Mouse (Mus musculus) limb, embryonic 14.5 days (tissue): ENCODE measurements at regions not wholly inside any gene's neighbourhood (a gene's known extent, or its start where the extent isn't known, plus 50 kb on each side); places are given as distances from the start of the nearest gene placed in this dataset.
A peak's percentile ranks its signal among the peaks of the same experiment; 100 is the strongest.

Experiments used
- ATAC-seq: fragments of 200-750 bp; cut with Nextera tagmentation; 2 replicates; pipeline ENCODE4 v1.8.0; 2017; ENCODE audit warnings: low read depth, moderate number of reproducible peaks, moderate TSS enrichment; ENCODE audit not compliant: low FRiP score
- DNase-seq: peaks from one replicate; pipeline ENCODE4 v3.0.0-alpha.2; 2015; ENCODE audit warnings: low spot score
- H3K27ac ChIP-seq: fragments of 300-500 bp; sonication (generic); replicated peaks from 2 replicates; pipeline ENCODE4 v1.5.1; 2014; ENCODE audit warnings: low read depth, mild to moderate bottlenecking, low read length, moderate library complexity, mixed read lengths
- H3K27me3 ChIP-seq: fragments of 300-500 bp; sonication (generic); 2 replicates; pipeline ENCODE4 v1.6.1; 2014; ENCODE audit warnings: low read length, mixed read lengths; ENCODE audit not compliant: control insufficient read depth, insufficient read depth
- H3K36me3 ChIP-seq: fragments of 300-500 bp; sonication (generic); 2 replicates; pipeline ENCODE4 v1.6.1; 2014; ENCODE audit warnings: mild to moderate bottlenecking, low read length, moderate library complexity, mixed read lengths; ENCODE audit not compliant: control insufficient read depth, insufficient read depth
- H3K4me1 ChIP-seq: fragments of 300-500 bp; sonication (generic); 2 replicates; pipeline ENCODE4 v1.6.1; 2014; ENCODE audit warnings: antibody characterized with exemption, low read length, mixed read lengths; ENCODE audit not compliant: control insufficient read depth, insufficient read depth
- H3K4me2 ChIP-seq: fragments of 300-500 bp; sonication (generic); replicated peaks from 2 replicates; pipeline ENCODE4 v1.6.1; 2014; ENCODE audit warnings: low read depth, mild to moderate bottlenecking, low read length, moderate library complexity; ENCODE audit not compliant: severe bottlenecking
- H3K4me3 ChIP-seq: fragments of 300-500 bp; sonication (generic); replicated peaks from 2 replicates; pipeline ENCODE4 v1.5.1; 2014; ENCODE audit warnings: low read length
- H3K9ac ChIP-seq: fragments of 300-500 bp; sonication (generic); 2 replicates; pipeline ENCODE4 v1.6.1; 2014; ENCODE audit warnings: mild to moderate bottlenecking, low read depth, low read length, moderate library complexity; ENCODE audit not compliant: severe bottlenecking
- H3K9me3 ChIP-seq: fragments of 300-500 bp; sonication (generic); 2 replicates; pipeline ENCODE4 v1.6.1; 2016; ENCODE audit warnings: low read length; ENCODE audit not compliant: control insufficient read depth
- POLR2A ChIP-seq: fragments of 200-500 bp; IDR thresholded peaks from 2 replicates; pipeline ENCODE4 v1.8.0; 2012; ENCODE audit warnings: inconsistent platforms, mild to moderate bottlenecking, moderate library complexity, borderline replicate concordance; ENCODE audit not compliant: insufficient read depth, insufficient read length; ENCODE audit errors: extremely low read depth
- WGBS: fragments of 180-500 bp; shearing (Covaris S2); extraction: QIAGEN DNeasy Blood & Tissue Kit; methylation state at CpG from one replicate; pipeline ENCODE4 v1.1.7; 2014; 5-methylcytosine and 5-hydroxymethylcytosine counted together

DNA sequence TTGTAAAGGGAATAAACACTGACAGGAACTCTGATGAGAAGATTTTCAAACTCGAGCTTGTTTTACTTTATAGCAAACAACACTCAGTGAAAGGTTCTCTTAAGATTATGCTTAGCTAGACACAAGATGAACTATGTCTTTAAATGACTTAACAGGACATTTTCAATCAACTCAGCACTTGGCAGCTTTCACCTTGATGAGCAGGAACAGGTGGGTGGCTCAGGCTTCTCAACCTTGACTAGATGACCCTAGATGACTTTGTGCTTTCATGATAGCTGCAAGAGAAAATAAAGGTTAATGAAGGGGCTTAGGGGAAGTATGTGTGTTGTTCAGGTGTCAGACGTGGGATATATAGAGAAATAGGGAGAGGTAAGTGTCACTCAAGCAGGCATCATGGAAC lies 728.1 kb upstream of the 4930444P10Rik start:
- Histone ChIP-seq H3K9ac (no peak overlapping the region), H3K27me3 (no peaks in the 10 kb centered on the region), H3K4me2 (no peak overlapping the region), H3K4me3 (no peak overlapping the region), H3K27ac (no peak overlapping the region), H3K4me1 (no peaks in the 10 kb centered on the region), H3K9me3 (no peaks in the 10 kb centered on the region), H3K36me3 (no peaks in the 10 kb centered on the region)
- ATAC-seq (no peak), DNase-seq (no peak)
- no peak for TF ChIP-seq POLR2A
- WGBS: 71% methylated on average over 2 of the region's 2 CpGs

DNA sequence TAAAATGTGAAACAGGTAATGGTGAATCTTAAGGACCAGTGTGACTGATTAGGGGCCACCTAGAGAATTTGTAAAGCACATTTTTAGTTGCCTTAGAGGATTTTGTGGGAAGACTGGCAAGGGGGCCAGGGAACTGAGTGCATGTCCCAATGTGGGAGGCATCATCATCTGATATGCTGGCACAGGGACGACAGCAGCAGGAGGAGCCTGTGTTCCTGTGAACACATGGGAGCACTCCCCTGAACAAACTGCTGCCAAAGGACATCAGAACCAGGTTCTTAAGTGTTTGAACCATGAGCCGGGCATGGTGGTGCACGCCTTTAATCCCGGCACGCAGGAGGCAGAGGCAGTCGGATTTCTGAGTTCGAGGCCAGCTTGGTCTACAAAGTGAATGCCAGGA lies 723.4 kb upstream of the 4930444P10Rik start:
- Histone ChIP-seq H3K4me1 (no peaks in the 10 kb centered on the region), H3K9ac (no peak overlapping the region), H3K27me3 (no peaks in the 10 kb centered on the region), H3K4me2 (no peak overlapping the region), H3K4me3 (no peak overlapping the region), H3K9me3 (no peaks in the 10 kb centered on the region), H3K27ac (no peak overlapping the region), H3K36me3 (no peaks in the 10 kb centered on the region)
- WGBS: 90% methylated on average over 7 of the region's 7 CpGs
- ATAC-seq (no peak), DNase-seq (no peak)
- no peak for TF ChIP-seq POLR2A

DNA sequence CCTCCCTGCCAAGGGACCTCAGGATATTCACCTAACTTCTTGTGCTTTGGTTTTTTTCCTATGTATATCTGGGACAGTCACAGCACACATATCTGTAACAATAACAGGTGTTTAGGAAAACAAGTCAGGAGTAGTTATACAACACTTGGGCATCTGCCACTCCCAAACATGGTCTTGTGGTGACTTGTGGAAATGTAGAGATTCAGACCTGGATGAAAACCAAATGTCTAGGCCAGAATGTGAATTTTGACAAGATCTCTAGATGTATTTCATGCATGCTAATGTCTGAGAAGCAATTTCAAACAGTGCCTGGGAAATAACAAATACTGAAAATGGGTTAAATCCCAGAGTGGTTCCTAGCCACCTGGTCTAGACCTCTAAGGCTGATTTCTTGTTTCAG lies 722.6 kb upstream of the 4930444P10Rik start:
- ATAC-seq: no peak
- no peak overlapping the region for H3K4me3 ChIP-seq
- no peaks in the 10 kb centered on the region for H3K36me3 ChIP-seq
- H3K27me3 ChIP-seq: no peaks in the 10 kb centered on the region
- no peak for DNase-seq
- no peak overlapping the region for H3K9ac ChIP-seq
- no peak overlapping the region for H3K4me2 ChIP-seq
- no peaks in the 10 kb centered on the region for H3K4me1 ChIP-seq
- H3K27ac ChIP-seq: no peak overlapping the region
- no peaks in the 10 kb centered on the region for H3K9me3 ChIP-seq
- no peak for TF ChIP-seq POLR2A

DNA sequence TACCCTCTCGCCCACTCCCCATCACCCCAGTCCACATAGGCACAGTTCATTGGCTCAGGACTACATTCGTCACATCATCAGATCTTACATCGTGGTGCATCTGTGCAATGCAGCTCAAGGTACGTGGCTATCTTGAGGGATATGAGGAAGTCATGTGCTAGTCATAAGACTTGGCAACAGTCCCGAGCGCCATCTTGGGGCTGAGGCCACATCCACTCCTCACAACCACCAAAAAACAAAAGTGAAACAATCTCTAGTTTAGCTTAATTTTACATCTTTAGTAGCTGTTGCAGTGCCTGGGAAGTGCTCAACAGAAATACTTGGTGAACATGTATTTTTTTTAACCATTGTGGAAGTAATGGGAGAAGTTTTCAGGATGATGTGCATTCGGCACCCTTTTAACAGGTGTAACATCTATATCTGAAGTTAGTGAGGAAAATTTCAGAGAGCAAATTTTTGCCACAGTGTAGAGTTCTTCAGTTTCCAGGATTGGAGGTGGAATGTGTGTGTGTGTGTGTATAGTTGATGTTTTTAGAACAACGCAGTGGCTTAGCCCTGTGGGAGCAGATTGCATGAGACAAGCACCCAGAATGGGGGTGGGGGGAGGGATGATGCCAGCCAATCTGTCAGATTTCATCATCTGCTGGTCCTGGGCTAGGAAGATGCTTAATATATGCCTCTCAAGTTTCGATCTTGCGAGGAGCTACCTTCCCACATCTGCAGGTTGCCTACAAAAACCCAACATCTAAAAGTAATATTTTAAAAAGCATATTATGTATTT lies 716.4 kb upstream of the 4930444P10Rik start:
- TF ChIP-seq POLR2A: no peak
- Histone ChIP-seq H3K9ac (no peak overlapping the region), H3K27me3 (no peaks in the 10 kb centered on the region), H3K4me3 (no peak overlapping the region), H3K4me2 (no peak overlapping the region), H3K9me3 (no peaks in the 10 kb centered on the region), H3K36me3 (no peaks in the 10 kb centered on the region), H3K27ac (no peak overlapping the region), H3K4me1 (no peaks in the 10 kb centered on the region)
- 94% methylated on average over 10 of the region's 10 CpGs for WGBS
- no peak for DNase-seq
- no peak for ATAC-seq

- DNase-seq (peak; percentile 82), ATAC-seq (peak; percentile 67; the same call in 1 of the 2 replicates)
- Histone ChIP-seq H3K36me3 (no peaks in the 10 kb centered on the region), H3K9me3 (no peaks in the 10 kb centered on the region), H3K27ac (no peak overlapping the region), H3K27me3 (no peaks in the 10 kb centered on the region), H3K4me1 (no peaks in the 10 kb centered on the region), H3K4me3 (no peak overlapping the region), H3K9ac (no peak overlapping the region), H3K4me2 (no peak overlapping the region)
- TF ChIP-seq POLR2A: no peak
- 84% methylated on average over 6 of the region's 6 CpGs for WGBS
These were observed 705.2 kb upstream of the 4930444P10Rik start for GRCm38 (mm10) chr1:16798292-16798691.
